Mouse (Mus musculus) cortical plate, adult 2 months (tissue): ENCODE measurements around the gene Cd8b1.

Source experiments
- CTCF ChIP-seq: fragments of 200-500 bp; IDR thresholded peaks from 2 replicates; pipeline ENCODE4 v1.5.1; 2011; ENCODE audit warnings: mild to moderate bottlenecking, control low read depth, low read length; ENCODE audit not compliant: insufficient read depth; ENCODE audit errors: extremely low read depth
- POLR2A ChIP-seq: fragments of 200-500 bp; IDR thresholded peaks from 2 replicates; pipeline ENCODE4 v1.6.1; 2011; ENCODE audit warnings: mild to moderate bottlenecking, low read length, control low read depth; ENCODE audit not compliant: insufficient read depth; ENCODE audit errors: extremely low read depth

- TF ChIP-seq CTCF = no peak
- no peak for TF ChIP-seq POLR2A
These were observed 43.2 kb upstream of the Cd8b1 start for GRCm38 (mm10) chr6:71279418-71279817.
